Mouse (Mus musculus): ENCODE measurements around the gene Hic1. TPM values are rescaled to one million over a fixed set of nuclear protein-coding genes. Genes with fewer than 3 reads are reported as not detected.
A peak's percentile ranks its signal among the peaks of the same experiment; 100 is the strongest.

The Hic1 gene
- polyA plus RNA-seq, 1 experiment from 2014 or later = 3.4 TPM

GRCm38 (mm10) chr11:75201721-75202120, 32.4 kb upstream of the Hic1 start:
- ATAC-seq (ENCODE audit: low FRiP score) = no peak
- H3K4me3 ChIP-seq = no peak overlapping the region
- peaks cover 33% of the 10 kb centered on the region for H3K4me1 ChIP-seq (replicated peaks)
- H3K9ac ChIP-seq = 0 out of 2 replicates have a peak overlapping the region, but pooled peaks have one; percentile 19
- no peak overlapping the region for H3K4me2 ChIP-seq
- no peak overlapping the region for H3K27ac ChIP-seq
- 71% methylated on average over 8 of the region's 8 CpGs for WGBS
- H3K9me3 ChIP-seq = no peaks in the 10 kb centered on the region
- peaks cover 37% of the 10 kb centered on the region for H3K27me3 ChIP-seq
- no peaks in the 10 kb centered on the region for H3K36me3 ChIP-seq

- peaks cover 39% of the 10 kb centered on the region for H3K4me1 ChIP-seq (replicated peaks)
- ATAC-seq (ENCODE audit: low FRiP score) = no peak
- no peak overlapping the region for H3K27ac ChIP-seq
- no peaks in the 10 kb centered on the region for H3K36me3 ChIP-seq
- H3K4me2 ChIP-seq = no peak overlapping the region
- H3K4me3 ChIP-seq = no peak overlapping the region
- H3K27me3 ChIP-seq = peaks cover 45% of the 10 kb centered on the region
- H3K9ac ChIP-seq = no peak overlapping the region
- 91% methylated on average over 12 of the region's 12 CpGs for WGBS
- no peaks in the 10 kb centered on the region for H3K9me3 ChIP-seq
Observed at GRCm38 (mm10) chr11:75200935-75201334, 31.6 kb upstream of the Hic1 start.

DNA sequence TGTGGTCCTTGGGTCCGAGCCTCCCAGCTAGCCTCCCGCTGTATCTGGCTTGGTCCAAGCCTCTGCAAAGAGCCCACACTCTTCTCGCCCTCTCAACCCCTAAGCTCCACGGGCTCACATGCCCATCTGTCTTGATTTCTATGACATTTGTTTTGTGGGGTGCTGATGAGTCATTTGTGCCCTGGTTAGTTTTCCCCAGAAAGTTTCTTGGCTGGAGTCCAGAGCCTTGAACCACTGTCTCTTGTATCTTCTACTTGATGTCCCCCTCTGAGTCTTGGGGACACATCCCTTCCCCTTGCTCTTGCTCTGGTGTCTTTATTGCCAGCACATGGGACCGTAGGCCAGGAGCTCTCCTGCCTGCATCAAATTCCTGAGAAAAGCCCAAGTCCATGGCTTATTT, 30.6 kb upstream of the Hic1 start:
- peaks cover 55% of the 10 kb centered on the region for H3K27me3 ChIP-seq
- H3K4me3 ChIP-seq = no peak overlapping the region
- 81% methylated on average over 5 of the region's 5 CpGs for WGBS
- no peak overlapping the region for H3K9ac ChIP-seq
- H3K9me3 ChIP-seq = no peaks in the 10 kb centered on the region
- H3K36me3 ChIP-seq = no peaks in the 10 kb centered on the region
- peaks cover 48% of the 10 kb centered on the region for H3K4me1 ChIP-seq (replicated peaks)
- ATAC-seq (ENCODE audit: low FRiP score) = no peak
- H3K4me2 ChIP-seq = no peak overlapping the region
- H3K27ac ChIP-seq = no peak overlapping the region

DNA sequence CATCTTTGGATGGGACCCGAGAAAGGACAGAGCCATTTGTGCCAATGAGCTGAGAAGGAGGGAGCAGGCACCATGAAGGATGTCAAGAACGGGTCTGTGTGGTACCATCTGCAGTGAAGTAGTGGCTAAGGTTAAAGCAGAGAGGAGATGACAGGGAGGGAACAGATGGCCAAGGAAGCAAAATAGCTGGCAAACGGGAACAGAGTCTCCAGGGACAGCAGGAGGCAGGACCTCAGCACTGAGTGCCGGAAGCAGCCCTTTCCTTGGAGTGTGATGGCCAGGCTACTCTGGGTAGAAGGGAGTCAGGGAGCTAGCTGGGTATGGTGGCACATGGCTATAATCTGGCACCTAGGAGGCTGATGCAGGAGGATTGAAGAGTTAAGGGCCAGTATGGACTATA, 29.5 kb upstream of the Hic1 start:
- H3K9ac ChIP-seq = no peak overlapping the region
- H3K9me3 ChIP-seq = no peaks in the 10 kb centered on the region
- no peak overlapping the region for H3K4me2 ChIP-seq
- no peak for ATAC-seq (ENCODE audit: low FRiP score)
- 48% methylated on average over 4 of the region's 4 CpGs for WGBS
- no peak overlapping the region for H3K27ac ChIP-seq
- H3K36me3 ChIP-seq = no peaks in the 10 kb centered on the region
- H3K4me3 ChIP-seq = no peak overlapping the region
- H3K27me3 ChIP-seq = peaks cover 64% of the 10 kb centered on the region
- H3K4me1 ChIP-seq (replicated peaks) = peaks cover 53% of the 10 kb centered on the region

DNA sequence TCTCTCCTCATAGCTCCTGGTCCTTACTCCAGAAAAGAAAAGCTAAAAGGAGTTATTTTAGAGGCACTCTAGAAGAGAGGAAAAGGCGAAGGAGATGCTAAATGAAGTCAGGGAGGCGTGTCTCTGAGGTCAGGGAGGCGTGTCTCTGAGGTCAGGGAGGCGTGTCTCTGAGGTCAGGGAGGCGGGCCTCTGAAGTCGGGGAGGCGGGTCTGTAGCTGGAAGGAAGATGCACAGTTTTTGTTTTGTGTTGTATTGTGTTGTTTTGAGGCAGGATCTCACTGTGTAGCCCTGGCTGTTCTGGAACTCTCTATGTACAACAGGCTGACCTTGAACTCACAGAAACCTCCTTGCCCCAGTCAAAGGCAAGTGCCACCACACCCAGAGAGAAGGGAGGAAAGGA, 28.6 kb upstream of the Hic1 start:
- Histone ChIP-seq H3K27ac (no peak overlapping the region), H3K4me2 (no peak overlapping the region), H3K9ac (no peak overlapping the region), H3K9me3 (no peaks in the 10 kb centered on the region), H3K27me3 (peaks cover 72% of the 10 kb centered on the region), H3K36me3 (no peaks in the 10 kb centered on the region), H3K4me1 (replicated peaks) (peaks cover 61% of the 10 kb centered on the region), H3K4me3 (no peak overlapping the region)
- no peak for ATAC-seq (ENCODE audit: low FRiP score)
- 22% methylated on average over 7 of the region's 7 CpGs for WGBS

DNA sequence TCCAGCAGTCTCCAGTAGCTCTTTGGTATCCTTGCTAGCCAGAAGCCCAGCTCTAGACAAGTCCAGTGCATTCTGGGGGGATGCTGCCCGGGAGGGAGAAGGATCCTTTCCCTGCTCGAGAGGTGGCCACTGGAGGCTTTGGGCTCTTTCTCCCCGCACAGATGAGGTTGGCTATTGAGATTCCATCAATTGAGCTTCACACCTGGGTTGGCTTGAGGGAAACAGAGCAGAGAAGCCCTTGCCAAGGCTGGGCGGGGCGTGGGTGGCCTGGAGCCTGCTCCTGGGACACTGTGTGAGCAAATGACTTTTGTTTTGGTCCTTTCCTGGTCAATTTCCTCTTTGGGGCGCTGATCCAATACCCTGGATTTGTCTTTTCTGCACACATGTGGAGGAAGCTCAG, 26.8 kb upstream of the Hic1 start:
- H3K9me3 ChIP-seq = no peaks in the 10 kb centered on the region
- ATAC-seq (ENCODE audit: low FRiP score) = no peak
- WGBS = 51% methylated on average over 6 of the region's 6 CpGs
- peak overlapping the region; percentile 57 for H3K4me3 ChIP-seq
- H3K27me3 ChIP-seq = peaks cover 87% of the 10 kb centered on the region
- peak overlapping the region; percentile 77 for H3K4me2 ChIP-seq
- no peak overlapping the region for H3K9ac ChIP-seq
- H3K27ac ChIP-seq = no peak overlapping the region
- H3K4me1 ChIP-seq (replicated peaks) = peaks cover 56% of the 10 kb centered on the region
- H3K36me3 ChIP-seq = no peaks in the 10 kb centered on the region

- no peaks in the 10 kb centered on the region for H3K36me3 ChIP-seq
- H3K4me1 ChIP-seq (replicated peaks) = peaks cover 57% of the 10 kb centered on the region
- under 1% methylated on average over 39 of the region's 39 CpGs for WGBS
- no peaks in the 10 kb centered on the region for H3K9me3 ChIP-seq
- 0 out of 2 replicates have a peak, but pooled peaks have one; percentile 12 for ATAC-seq (ENCODE audit: low FRiP score)
- peak overlapping the region; percentile 77 for H3K4me2 ChIP-seq
- peak overlapping the region; percentile 57 for H3K4me3 ChIP-seq
- H3K9ac ChIP-seq = peak overlapping the region; percentile 77
- peaks cover 85% of the 10 kb centered on the region for H3K27me3 ChIP-seq
- 0 out of 2 replicates have a peak overlapping the region, but pooled peaks have one; percentile 23 for H3K27ac ChIP-seq
Observed at GRCm38 (mm10) chr11:75194850-75195461, 25.6 kb upstream of the Hic1 start.

- under 1% methylated on average over 52 of the region's 52 CpGs for WGBS
- no peaks in the 10 kb centered on the region for H3K36me3 ChIP-seq
- peak overlapping the region; percentile 57 for H3K4me3 ChIP-seq
- peak overlapping the region; percentile 52; the same call in 1 of the 2 replicates for H3K27ac ChIP-seq
- no peaks in the 10 kb centered on the region for H3K9me3 ChIP-seq
- peaks cover 79% of the 10 kb centered on the region for H3K27me3 ChIP-seq
- H3K4me2 ChIP-seq = peak overlapping the region; percentile 77
- no peak for ATAC-seq (ENCODE audit: low FRiP score)
- H3K4me1 ChIP-seq (replicated peaks) = peaks cover 64% of the 10 kb centered on the region
- peak overlapping the region; percentile 77 for H3K9ac ChIP-seq
Observed at GRCm38 (mm10) chr11:75194121-75194849, 25.0 kb upstream of the Hic1 start.

DNA sequence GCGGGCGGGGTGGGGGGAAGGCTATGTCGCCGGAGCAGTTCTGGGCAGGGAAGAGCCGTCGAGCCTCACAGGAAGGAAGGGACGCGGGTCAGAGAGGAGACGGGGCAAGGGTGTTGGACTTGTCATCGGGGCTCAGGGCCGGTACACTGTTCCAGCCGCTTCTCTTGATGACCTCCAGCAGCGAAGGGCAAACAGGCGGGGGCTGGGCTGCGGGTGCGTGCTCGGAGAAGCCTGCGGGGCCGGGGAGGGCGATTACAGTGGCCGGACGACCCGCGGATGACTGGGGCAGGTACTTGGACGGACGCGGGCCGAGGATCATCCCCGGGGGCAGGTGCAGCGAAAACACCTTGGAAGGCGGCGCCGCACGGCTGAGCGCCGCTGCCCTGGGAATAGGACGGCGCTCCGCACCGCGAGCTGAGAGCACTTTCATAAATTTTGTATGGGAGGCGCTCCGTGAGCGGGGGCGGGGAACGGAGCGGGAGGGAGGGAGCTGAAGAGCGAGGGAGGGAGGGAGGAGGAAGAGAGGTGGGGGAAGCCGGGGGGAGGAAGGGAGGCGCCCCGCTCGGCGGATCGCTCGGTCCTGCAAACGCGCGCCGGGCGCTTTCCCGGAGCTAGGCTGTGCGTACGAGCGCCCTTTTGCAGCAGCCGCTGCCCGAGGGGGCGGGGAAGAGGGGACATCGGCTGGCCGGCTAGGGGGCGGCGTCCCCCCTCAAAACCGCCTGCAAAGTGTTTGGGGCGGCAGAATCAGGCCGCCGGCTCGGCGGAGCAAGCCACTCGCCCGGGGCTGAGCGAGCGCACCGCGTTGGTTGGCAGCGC, 24.1 kb upstream of the Hic1 start, which contains the start of gene Rtn4rl1:
Gene Rtn4rl1, plus strand, starts transcription at position 528 of the 816 bp plus-strand sequence.
- peaks cover 62% of the 10 kb centered on the region for H3K4me1 ChIP-seq (replicated peaks)
- no peaks in the 10 kb centered on the region for H3K36me3 ChIP-seq
- peak within 1 kb of the TSS; percentile 77 for H3K4me2 ChIP-seq
- H3K4me3 ChIP-seq = peak within 1 kb of the TSS; percentile 57
- peak within 1 kb of the TSS; percentile 77 for H3K9ac ChIP-seq
- peak within 1 kb of the TSS; percentile 64 for H3K27ac ChIP-seq
- no peak for ATAC-seq (ENCODE audit: low FRiP score)
- H3K27me3 ChIP-seq = peaks cover 74% of the 10 kb centered on the region
- under 1% methylated on average over 78 of the region's 84 CpGs for WGBS
- H3K9me3 ChIP-seq = no peaks in the 10 kb centered on the region

GRCm38 (mm10) chr11:75192336-75193214, 23.3 kb upstream of the Hic1 start:
- Histone ChIP-seq H3K36me3 (no peaks in the 10 kb centered on the region), H3K4me3 (peak overlapping the region; percentile 57), H3K27me3 (peaks cover 68% of the 10 kb centered on the region), H3K9ac (no peak overlapping the region), H3K4me1 (replicated peaks) (peaks cover 62% of the 10 kb centered on the region), H3K9me3 (no peaks in the 10 kb centered on the region), H3K27ac (no peak overlapping the region), H3K4me2 (peak overlapping the region; percentile 77)
- 24% methylated on average over 13 of the region's 13 CpGs for WGBS
- ATAC-seq (ENCODE audit: low FRiP score) = peak; percentile 29; the same call in 1 of the 2 replicates

- Histone ChIP-seq H3K9ac (no peak overlapping the region), H3K9me3 (no peaks in the 10 kb centered on the region), H3K27me3 (peaks cover 60% of the 10 kb centered on the region), H3K36me3 (no peaks in the 10 kb centered on the region), H3K4me2 (no peak overlapping the region), H3K27ac (no peak overlapping the region), H3K4me1 (replicated peaks) (peaks cover 58% of the 10 kb centered on the region), H3K4me3 (no peak overlapping the region)
- no peak for ATAC-seq (ENCODE audit: low FRiP score)
- WGBS = 64% methylated on average over 6 of the region's 6 CpGs
Observed at GRCm38 (mm10) chr11:75191841-75192240, 22.5 kb upstream of the Hic1 start.
